Mouse (Mus musculus) ES-E14 (cell line): ENCODE data around the gene Gxylt2. TPM values are rescaled to one million over a fixed set of nuclear protein-coding genes. Genes with fewer than 3 reads are reported as not detected.

Experiments used
- DNase-seq: peaks from one replicate; pipeline ENCODE4 v3.0.0-alpha.2; 2013; ENCODE audit warnings: low read depth, low spot score
- H3K27ac ChIP-seq: 2 replicates; pipeline ENCODE4 v1.5.1; 2012; ENCODE audit warnings: low read depth, mild to moderate bottlenecking, low read length, moderate library complexity, mixed read lengths; ENCODE audit not compliant: poor library complexity, insufficient read depth, severe bottlenecking
- H3K36me3 ChIP-seq: 2 replicates; pipeline ENCODE4 v1.6.1; 2012; ENCODE audit warnings: mild to moderate bottlenecking, low read length, moderate library complexity, mixed read lengths; ENCODE audit not compliant: control insufficient read depth, poor library complexity, insufficient read depth, severe bottlenecking
- H3K4me1 ChIP-seq, 2 experiments: fragments of 150-350 bp in 1 of 2; sonication (generic) in 1 of 2; 2 replicates each; pipeline ENCODE4 v1.6.1; 2012; ENCODE audit warnings: low read length in 2 of 2, mild to moderate bottlenecking in 1 of 2, mixed read lengths in 1 of 2; ENCODE audit not compliant: control insufficient read depth in 2 of 2, insufficient read depth in 2 of 2, poor library complexity in 1 of 2
- H3K4me3 ChIP-seq, 2 experiments: fragments of 150-350 bp in 1 of 2; sonication (generic) in 1 of 2; 2 replicates each; pipeline ENCODE4 v1.5.1; 2012; ENCODE audit warnings: low read length in 2 of 2, low read depth in 1 of 2, mild to moderate bottlenecking in 1 of 2, mixed read lengths in 1 of 2; ENCODE audit not compliant: insufficient read depth in 1 of 2, poor library complexity in 1 of 2, severe bottlenecking in 1 of 2
- H3K9ac ChIP-seq: 2 replicates; pipeline ENCODE4 v1.6.1; 2012; ENCODE audit warnings: low read depth, mild to moderate bottlenecking, low read length, mixed read lengths; ENCODE audit not compliant: poor library complexity, insufficient read depth, severe bottlenecking
- H3K9me3 ChIP-seq: fragments of 150-350 bp; sonication (generic); 2 replicates; pipeline ENCODE4 v1.6.1; 2012; ENCODE audit warnings: low read depth, mild to moderate bottlenecking, low read length; ENCODE audit not compliant: control insufficient read depth, insufficient read depth
- CHD2 ChIP-seq: IDR thresholded peaks from 2 replicates; pipeline ENCODE4 v1.6.1; 2014; ENCODE audit warnings: mild to moderate bottlenecking, low read depth, low read length, inconsistent platforms
- HCFC1 ChIP-seq: IDR thresholded peaks from 2 replicates; pipeline ENCODE4 v1.6.1; 2012; ENCODE audit warnings: low read length, inconsistent platforms, borderline replicate concordance; ENCODE audit not compliant: insufficient read depth
- MAFK ChIP-seq: IDR thresholded peaks from 2 replicates; pipeline ENCODE4 v1.6.1; 2014; ENCODE audit warnings: mild to moderate bottlenecking, low read depth, low read length, inconsistent platforms; ENCODE audit not compliant: insufficient read depth
- ZC3H11A ChIP-seq: IDR thresholded peaks from 2 replicates; pipeline ENCODE4 v1.6.1; 2012; ENCODE audit warnings: low read depth, mild to moderate bottlenecking, inconsistent platforms, low read length, borderline replicate concordance
- ZNF384 ChIP-seq: IDR thresholded peaks from 2 replicates; pipeline ENCODE4 v1.6.1; 2012; ENCODE audit warnings: low read depth, low read length, inconsistent platforms
- in situ Hi-C, 2 experiments: fragments of 600-800 bp; cut with MboI; formaldehyde crosslinking; loops; one replicate each; pipeline ENCODE4 v1.15.1; 2025; ENCODE audit warnings: low sequenced_read_pairs in 2 of 2, inconsistent platforms in 1 of 2; ENCODE audit not compliant: unreplicated experiment in 2 of 2
- total RNA-seq: library from RNA; depleted of rRNA; stranded (reverse); fragments of 300-350 nt; gene quantifications from 2 replicates; pipeline ENCODE4 v1.2.3, GENCODE M21; 2012; rRNA removed

Gene Gxylt2
- total RNA-seq, 1 experiment: 1.3 TPM

DNA sequence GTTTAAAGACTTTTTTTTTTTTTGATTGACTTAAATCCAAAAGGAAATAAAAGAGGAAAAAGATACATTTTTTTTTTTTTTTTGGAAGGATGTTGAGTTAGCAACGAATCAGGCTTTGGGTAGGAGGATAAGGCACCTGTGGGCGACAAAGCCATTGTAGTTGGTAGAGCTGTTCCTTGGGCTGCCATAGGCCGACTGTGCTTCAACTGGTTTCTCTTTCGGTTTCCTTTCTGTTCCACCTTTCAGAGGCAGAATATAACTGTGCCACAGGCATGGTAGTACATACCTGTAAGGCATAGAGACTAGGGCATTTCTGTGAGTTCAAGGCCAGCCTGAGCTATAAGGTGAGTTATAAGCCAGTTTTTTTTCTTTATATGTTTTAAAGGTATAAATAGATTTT is 140.5 kb downstream of the Gxylt2 start:
- H3K9ac ChIP-seq: no peak overlapping the region
- H3K27ac ChIP-seq: no peak overlapping the region
- peaks cover 2% of the 10 kb centered on the region for H3K36me3 ChIP-seq
- H3K9me3 ChIP-seq: no peaks in the 10 kb centered on the region
- in situ Hi-C loops: no loop called here
- DNase-seq: no peak
- TF ChIP-seq ZNF384 (no peak), ZC3H11A (no peak), HCFC1 (no peak)
- H3K4me3 ChIP-seq: no peak overlapping the region
- H3K4me1 ChIP-seq: no peaks in the 10 kb centered on the region; a peak in 1 of 4 replicates

DNA sequence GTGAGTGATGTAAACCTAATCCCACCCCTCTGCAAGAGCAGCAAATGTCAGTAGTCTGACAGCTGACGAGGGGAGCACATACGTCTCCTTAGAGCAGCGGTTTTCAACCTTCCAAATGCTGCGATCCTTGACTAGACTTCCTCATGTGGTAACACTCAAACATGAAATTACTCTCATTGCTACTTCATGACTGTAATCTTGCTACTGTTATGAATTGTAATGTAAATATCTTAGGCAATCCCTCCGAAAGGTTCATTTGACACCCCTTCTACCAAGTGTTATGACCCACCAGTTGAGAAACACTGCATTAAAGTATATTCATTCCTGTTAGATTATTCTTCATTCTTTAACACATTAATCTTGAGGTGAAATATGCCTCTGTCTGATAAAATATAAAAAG is 142.7 kb downstream of the Gxylt2 start:
- Histone ChIP-seq H3K9ac (no peak overlapping the region), H3K4me1 (no peaks in the 10 kb centered on the region), H3K9me3 (no peaks in the 10 kb centered on the region), H3K4me3 (no peak overlapping the region), H3K27ac (no peak overlapping the region), H3K36me3 (peaks cover 3% of the 10 kb centered on the region)
- no peak for TF ChIP-seq ZNF384
- TF ChIP-seq HCFC1: no peak
- no peak for TF ChIP-seq ZC3H11A
- TF ChIP-seq MAFK: no peak
- TF ChIP-seq CHD2: no peak
- in situ Hi-C loops: no loop called here
- no peak for DNase-seq

GRCm38 (mm10) chr6:100848682-100849375 is 144.3 kb downstream of the Gxylt2 start:
- in situ Hi-C loops: no loop called here
- no peak overlapping the region for H3K9ac ChIP-seq
- H3K27ac ChIP-seq: no peak overlapping the region
- TF ChIP-seq ZC3H11A (no peak), HCFC1 (no peak), MAFK (no peak), ZNF384 (no peak), CHD2 (no peak)
- no peak overlapping the region for H3K4me3 ChIP-seq
- peaks cover 3% of the 10 kb centered on the region for H3K36me3 ChIP-seq
- no peaks in the 10 kb centered on the region for H3K9me3 ChIP-seq
- DNase-seq: no peak
- H3K4me1 ChIP-seq: no peaks in the 10 kb centered on the region

DNA sequence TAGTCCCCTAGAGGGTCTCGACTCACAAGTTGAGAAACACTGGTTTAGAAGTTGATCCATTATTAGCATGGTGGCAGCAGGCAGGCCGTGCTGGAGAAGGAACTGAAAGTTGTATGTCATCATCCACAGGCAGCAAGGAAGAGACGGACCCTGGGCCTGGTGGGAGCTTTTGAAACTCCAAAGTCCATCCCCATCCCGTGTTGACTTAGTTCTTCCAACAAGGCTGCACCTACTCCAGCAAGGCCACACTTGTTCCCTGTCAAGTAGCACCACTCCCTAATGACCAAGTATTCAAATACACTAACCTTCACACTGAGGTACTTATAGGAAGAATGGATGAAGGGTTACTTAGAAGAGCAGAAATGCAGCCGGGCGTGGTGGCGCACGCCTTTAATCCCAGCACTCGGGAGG is 146.1 kb downstream of the Gxylt2 start:
- no peak overlapping the region for H3K4me3 ChIP-seq
- peaks cover 11% of the 10 kb centered on the region for H3K36me3 ChIP-seq
- no peak for DNase-seq
- TF ChIP-seq ZC3H11A (no peak), HCFC1 (no peak), MAFK (no peak), CHD2 (no peak), ZNF384 (no peak)
- in situ Hi-C loops: no loop called here
- H3K27ac ChIP-seq: no peak overlapping the region
- no peak overlapping the region for H3K9ac ChIP-seq
- no peaks in the 10 kb centered on the region for H3K4me1 ChIP-seq
- no peaks in the 10 kb centered on the region for H3K9me3 ChIP-seq

DNA sequence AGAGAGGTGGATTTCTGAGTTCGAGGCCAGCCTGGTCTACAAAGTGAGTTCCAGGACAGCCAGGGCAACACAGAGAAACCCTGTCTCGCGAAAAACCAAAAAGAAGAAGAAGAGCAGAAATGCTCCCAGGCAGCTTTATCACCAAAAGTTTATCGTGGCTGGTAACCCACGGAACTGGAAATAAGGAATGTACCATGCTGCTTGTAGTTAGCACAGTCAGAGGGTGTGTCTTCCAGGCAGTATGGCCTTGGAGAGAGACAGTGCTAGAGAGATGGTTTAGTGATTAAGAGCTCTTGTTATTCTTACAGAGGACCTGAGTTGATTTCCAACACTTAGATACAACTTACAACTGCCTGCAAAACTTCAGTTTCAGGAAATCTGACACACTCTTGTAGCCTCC is 146.5 kb downstream of the Gxylt2 start:
- no peak for DNase-seq
- H3K9me3 ChIP-seq: no peaks in the 10 kb centered on the region
- H3K36me3 ChIP-seq: peaks cover 11% of the 10 kb centered on the region
- TF ChIP-seq MAFK: no peak
- TF ChIP-seq ZNF384: no peak
- TF ChIP-seq ZC3H11A: no peak
- no peak for TF ChIP-seq CHD2
- no peak for TF ChIP-seq HCFC1
- no peak overlapping the region for H3K27ac ChIP-seq
- no peak overlapping the region for H3K4me3 ChIP-seq
- no peak overlapping the region for H3K9ac ChIP-seq
- H3K4me1 ChIP-seq: no peaks in the 10 kb centered on the region
- in situ Hi-C loops: no loop called here

Other genes starting within 250 kb of the Gxylt2 start
- 23.4 and 25.1 TPM in 2 replicates for gene Shq1, start 33.6 kb upstream of the Gxylt2 start, total RNA-seq
- 66.8 and 75.3 TPM in 2 replicates for gene Ppp4r2, start 128.9 kb downstream of the Gxylt2 start, total RNA-seq